Mouse (Mus musculus) urinary bladder, postnatal 10 days (tissue): ENCODE measurements around the gene Chchd3.

Experiments
- DNase-seq: peaks from one replicate; pipeline ENCODE4 v3.0.0; 2022; ENCODE audit warnings: low spot score

Chchd3 gene

GRCm38 (mm10) chr6:33002988-33003387 is 57.1 kb downstream of the Chchd3 start:
- no peak for DNase-seq

DNA sequence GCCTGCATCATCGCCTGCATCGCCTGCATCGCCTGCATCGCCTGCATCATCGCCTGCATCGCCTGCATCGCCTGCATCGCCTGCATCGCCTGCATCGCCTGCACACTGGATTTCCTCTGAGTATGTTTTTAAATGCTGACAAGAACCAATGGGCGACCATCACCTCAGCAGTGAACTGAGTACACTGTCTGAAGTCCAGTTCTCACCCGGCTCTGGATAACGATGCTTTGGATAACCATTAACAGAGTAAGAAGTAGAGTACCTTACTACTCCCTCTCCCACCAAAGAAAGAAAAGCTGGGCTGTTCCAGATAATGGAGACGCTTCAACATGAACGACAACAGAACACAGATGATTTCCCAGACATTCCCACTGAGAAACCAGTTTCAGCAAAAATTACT is 58.8 kb downstream of the Chchd3 start:
- DNase-seq, result no peak

GRCm38 (mm10) chr6:32996597-32996996 is 63.5 kb downstream of the Chchd3 start:
- no peak for DNase-seq

DNA sequence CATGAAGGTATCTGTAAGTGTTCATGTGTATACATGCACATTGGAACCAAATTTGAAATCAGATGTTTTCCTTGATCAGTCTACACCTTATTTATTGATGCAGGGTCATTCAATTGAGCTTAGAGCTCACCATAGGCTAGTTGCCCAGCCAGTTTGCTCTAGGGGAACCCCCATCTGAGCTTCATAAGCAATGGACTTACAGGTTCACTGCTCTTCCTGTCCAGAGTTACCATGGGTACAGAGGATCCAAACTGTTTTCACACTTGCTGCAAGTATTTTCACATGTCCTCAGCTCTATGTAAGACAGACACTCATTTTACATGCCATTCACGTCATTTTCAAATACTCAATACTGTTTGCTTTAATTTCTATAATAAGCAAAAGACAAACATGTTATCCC is 66.2 kb downstream of the Chchd3 start:
- DNase-seq, result no peak

- no peak for DNase-seq
These were observed 69.9 kb downstream of the Chchd3 start for GRCm38 (mm10) chr6:32990061-32990633.

DNA sequence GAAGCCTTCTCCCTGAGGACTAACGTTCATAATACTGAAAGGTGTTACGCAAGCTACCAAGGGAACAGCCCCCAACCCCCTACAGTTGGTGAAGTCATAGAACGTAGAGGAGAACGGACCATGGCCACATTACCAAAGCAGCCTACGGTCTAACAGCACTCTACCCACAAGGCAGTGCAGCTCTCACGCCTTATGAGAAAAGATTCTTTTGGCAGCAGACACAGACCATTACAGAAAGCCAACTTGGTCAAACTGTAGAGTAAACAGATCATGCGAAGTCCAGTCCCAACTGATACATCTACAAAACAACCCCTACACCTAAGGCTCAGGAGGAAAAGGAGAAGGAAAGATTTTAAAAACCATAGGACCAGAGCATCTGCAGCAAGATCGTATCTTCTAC is 71.5 kb downstream of the Chchd3 start:
- DNase-seq, result no peak

- no peak for DNase-seq
These were observed 76.2 kb downstream of the Chchd3 start for GRCm38 (mm10) chr6:32983876-32984275.

- no peak for DNase-seq
These were observed 78.8 kb downstream of the Chchd3 start for GRCm38 (mm10) chr6:32981253-32981652.

DNA sequence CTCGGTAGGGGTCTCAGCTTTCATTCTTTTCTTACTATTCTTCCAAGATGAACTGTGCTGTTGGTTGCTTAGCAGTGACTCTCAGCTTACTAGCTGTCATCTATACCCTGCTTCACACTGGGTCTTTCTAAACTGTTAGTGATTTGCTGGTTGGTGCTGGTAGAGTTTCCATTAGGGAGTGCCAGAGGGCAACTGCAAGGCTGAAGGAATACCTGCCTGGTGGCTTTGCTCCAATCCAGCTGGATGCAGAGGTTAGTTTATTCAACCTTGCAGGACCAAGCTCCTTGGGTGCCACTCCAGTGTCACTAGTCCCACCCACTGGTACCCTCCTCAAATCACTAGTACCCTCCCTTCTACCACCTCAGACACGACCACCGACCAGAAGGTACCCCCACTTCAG is 81.2 kb downstream of the Chchd3 start:
- DNase-seq, result no peak

GRCm38 (mm10) chr6:32971926-32972325 is 88.1 kb downstream of the Chchd3 start:
- DNase-seq, result no peak

GRCm38 (mm10) chr6:32968971-32969370 is 91.1 kb downstream of the Chchd3 start:
- no peak for DNase-seq

DNA sequence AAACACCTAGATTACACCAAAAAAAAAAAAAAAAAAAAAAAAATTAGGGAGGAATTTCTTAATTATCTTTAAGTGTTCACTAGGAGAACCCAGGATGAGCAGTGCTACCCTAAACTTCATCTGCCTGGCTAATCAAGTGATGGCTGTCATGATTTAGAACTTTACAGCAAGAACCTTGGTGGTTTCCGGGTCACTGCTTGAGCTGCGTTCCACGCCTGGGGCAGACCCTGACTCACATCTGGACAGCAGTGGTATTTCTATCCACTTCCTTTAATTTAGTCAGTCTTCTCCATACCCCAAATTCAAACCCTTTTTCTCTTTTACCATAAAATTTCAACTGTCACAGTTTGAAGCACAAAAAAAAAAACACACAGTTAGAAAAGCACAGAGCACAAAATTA is 98.0 kb downstream of the Chchd3 start:
- DNase-seq, result no peak

DNA sequence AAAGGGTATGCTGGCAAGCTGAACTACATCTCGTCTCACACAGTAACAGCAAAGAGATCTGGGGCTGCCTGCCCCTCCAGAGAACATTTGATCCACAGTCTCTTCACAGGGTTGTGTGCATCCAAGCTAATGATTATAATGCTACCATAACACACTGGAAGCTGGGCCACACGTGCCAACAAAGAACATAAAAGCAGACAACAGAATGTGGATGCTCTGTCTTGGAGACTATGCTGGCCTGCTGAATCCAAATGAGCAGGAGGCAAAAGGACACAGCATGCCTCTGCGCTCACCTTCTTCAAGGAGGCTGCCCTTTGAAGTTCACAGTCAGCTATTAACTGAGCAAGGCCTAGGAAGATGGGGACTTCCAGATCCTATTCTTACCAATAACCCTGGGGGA is 98.6 kb downstream of the Chchd3 start:
- no peak for DNase-seq

DNA sequence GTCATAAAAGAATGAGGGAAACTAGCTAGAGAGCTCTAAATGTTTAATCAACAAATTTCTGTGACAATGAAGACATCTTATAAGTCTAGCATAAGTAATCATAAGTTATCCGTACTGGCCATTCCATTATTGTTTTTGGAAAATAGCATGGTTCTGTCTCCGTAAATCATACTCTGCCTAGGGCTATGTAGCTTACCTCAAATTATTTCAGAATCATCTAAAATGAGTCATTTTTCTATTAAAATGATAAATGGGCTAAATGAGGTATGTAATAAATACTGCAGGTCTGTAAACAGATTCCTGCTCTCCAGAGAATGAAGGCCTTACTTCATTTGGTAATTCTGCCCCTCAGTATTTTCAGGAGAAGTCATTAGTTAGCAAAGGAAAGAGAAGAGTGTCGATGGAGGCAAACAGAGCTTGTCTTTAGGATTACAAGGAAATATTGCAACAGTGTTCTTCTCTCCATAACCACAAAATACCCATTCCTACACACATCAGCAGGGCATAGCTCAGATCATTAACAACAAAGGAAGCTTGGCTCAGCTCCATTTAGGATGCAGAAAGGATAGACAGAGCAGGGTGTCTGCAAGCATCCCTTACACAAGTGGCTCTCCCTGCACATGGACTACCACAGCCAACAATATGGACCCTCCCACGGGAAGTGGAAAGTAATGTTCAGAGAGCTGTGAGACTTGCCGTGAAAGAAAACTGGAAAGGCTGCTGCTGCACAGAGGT is 100.1 kb downstream of the Chchd3 start:
- no peak for DNase-seq

GRCm38 (mm10) chr6:32955481-32955880 is 104.6 kb downstream of the Chchd3 start:
- DNase-seq, result no peak

GRCm38 (mm10) chr6:32950973-32951372 is 109.1 kb downstream of the Chchd3 start:
- DNase-seq, result no peak

GRCm38 (mm10) chr6:32949702-32950101 is 110.4 kb downstream of the Chchd3 start:
- no peak for DNase-seq

DNA sequence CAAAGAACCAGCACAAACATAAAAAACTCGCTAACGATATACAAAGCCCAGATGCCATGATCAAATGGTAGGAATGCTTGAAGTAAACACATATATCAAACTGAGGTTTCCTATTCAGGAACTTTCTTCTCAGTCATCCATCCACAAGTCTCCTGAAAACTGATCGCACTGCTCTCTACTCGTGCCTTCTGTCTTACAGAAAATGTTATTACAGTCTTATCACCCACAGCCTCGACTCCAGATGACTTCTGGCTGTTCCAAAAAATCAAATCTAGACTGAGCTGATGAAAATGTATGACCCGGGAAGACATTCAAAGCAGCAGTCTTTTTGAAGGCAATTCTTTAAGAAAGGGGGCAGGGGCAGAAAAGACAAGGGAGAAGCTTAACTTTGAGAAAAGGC is 112.8 kb downstream of the Chchd3 start:
- no peak for DNase-seq

DNA sequence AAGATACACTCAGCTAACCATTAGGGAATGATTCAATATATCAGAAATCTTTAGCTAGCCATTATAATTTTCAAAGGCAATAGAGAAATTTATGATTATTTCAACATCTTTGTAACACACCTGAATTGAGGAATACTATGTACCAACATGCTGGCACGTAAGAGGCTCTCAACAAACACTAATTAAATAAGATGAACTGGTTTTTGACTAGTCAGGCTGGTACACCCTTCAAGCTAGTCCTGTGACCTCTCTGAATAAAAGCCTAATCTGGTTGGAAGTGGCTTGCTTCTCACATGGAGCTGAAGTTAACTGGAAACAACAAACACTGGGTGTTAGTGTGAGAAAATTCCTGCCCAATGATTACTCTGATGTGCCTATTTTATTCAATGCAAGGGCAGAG is 115.1 kb downstream of the Chchd3 start:
- no peak for DNase-seq

GRCm38 (mm10) chr6:32943651-32944050 is 116.4 kb downstream of the Chchd3 start:
- DNase-seq, result no peak

GRCm38 (mm10) chr6:32940299-32940698 is 119.8 kb downstream of the Chchd3 start:
- no peak for DNase-seq

DNA sequence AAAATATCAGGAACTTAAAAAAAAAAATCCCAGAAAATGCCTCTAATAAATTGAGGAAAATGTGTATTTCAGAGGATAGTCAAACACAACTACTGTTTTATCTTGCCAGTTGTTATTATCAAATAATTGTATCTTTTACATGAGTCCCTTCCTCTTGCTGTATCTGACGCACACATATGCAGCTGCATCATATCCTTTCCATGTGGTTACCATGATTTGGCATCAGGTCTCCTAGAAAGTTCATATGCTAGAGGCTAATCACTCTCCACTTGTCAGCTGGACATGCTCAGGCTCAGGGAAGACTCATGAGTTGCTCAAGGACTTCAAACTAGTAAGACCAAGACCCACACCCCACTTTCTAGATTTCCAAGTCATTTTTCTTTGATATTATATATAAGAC is 122.4 kb downstream of the Chchd3 start:
- DNase-seq, result no peak

- no peak for DNase-seq
These were observed 123.3 kb downstream of the Chchd3 start for GRCm38 (mm10) chr6:32936794-32937193.

- DNase-seq, result no peak
These were observed 123.7 kb downstream of the Chchd3 start for GRCm38 (mm10) chr6:32936365-32936764.
